Mouse (Mus musculus) erythroid progenitor cell, adult 5-6 weeks (primary cell): Measurements from ENCODE around the gene Plgrkt. TPM values are rescaled to one million over a fixed set of nuclear protein-coding genes. Genes with fewer than 3 reads are reported as not detected.

Source experiments
- ATAC-seq: replicated peaks from 2 replicates; pipeline ENCODE4 v1.8.0; 2016; ENCODE audit warnings: moderate number of reproducible peaks, mild to moderate bottlenecking, moderate TSS enrichment, inconsistent platforms; ENCODE audit not compliant: poor library complexity, low FRiP score, severe bottlenecking
- total RNA-seq, 2 experiments: library from RNA; stranded (forward) in 1 of 2; stranded (reverse) in 1 of 2; fragments of 150-400 nt in 1 of 2; fragments of 186-747, 209-891 nt in 1 of 2; gene quantifications; 2 replicates each; pipeline versions ENCODE4 v1.2.3 to v1.2.4; 2015 to 2017; ENCODE audit warnings: low replicate concordance in 2 of 2

Plgrkt gene
- total RNA-seq, 2 experiments from 2014 or later, result 6.6 to 41.9 TPM

- peak; percentile 100 for ATAC-seq
Measured at GRCm38 (mm10) chr19:29361468-29362130, 5.6 kb downstream of the Plgrkt start.

- ATAC-seq, result no peak
Measured at GRCm38 (mm10) chr19:29360251-29360650, 6.9 kb downstream of the Plgrkt start.

- no peak for ATAC-seq
Measured at GRCm38 (mm10) chr19:29356281-29356680, 10.9 kb downstream of the Plgrkt start.

GRCm38 (mm10) chr19:29354895-29355877 lies 12.0 kb downstream of the Plgrkt start:
- ATAC-seq, result peak; percentile 93

- ATAC-seq, result no peak
Measured at GRCm38 (mm10) chr19:29350991-29351390, 16.2 kb downstream of the Plgrkt start.

- no peak for ATAC-seq
Measured at GRCm38 (mm10) chr19:29345636-29346035, 21.6 kb downstream of the Plgrkt start.

- no peak for ATAC-seq
Measured at GRCm38 (mm10) chr19:29344868-29345267, 22.3 kb downstream of the Plgrkt start.

- ATAC-seq, result no peak
Measured at GRCm38 (mm10) chr19:29342281-29342680, 24.9 kb downstream of the Plgrkt start.

- ATAC-seq, result no peak
Measured at GRCm38 (mm10) chr19:29341029-29341428, 26.2 kb downstream of the Plgrkt start.

- no peak for ATAC-seq
Measured at GRCm38 (mm10) chr19:29336624-29337023, 30.6 kb downstream of the Plgrkt start.

GRCm38 (mm10) chr19:29334068-29334745 lies 33.0 kb downstream of the Plgrkt start, which contains the start of gene Rln1:
Gene Rln1, minus strand, starts transcription at chr19:29334670.
- no peak for ATAC-seq

GRCm38 (mm10) chr19:29326822-29327552 lies 40.2 kb downstream of the Plgrkt start:
- ATAC-seq, result no peak

GRCm38 (mm10) chr19:29326396-29326795 lies 40.8 kb downstream of the Plgrkt start:
- ATAC-seq, result no peak

- ATAC-seq, result no peak
Measured at GRCm38 (mm10) chr19:29325852-29326180, 41.4 kb downstream of the Plgrkt start.

GRCm38 (mm10) chr19:29325053-29325851 lies 41.9 kb downstream of the Plgrkt start, which contains the start of gene Insl6:
Gene Insl6, minus strand, starts transcription at chr19:29325356.
- ATAC-seq, result peak; percentile 89

- ATAC-seq, result peak; percentile 64
Measured at GRCm38 (mm10) chr19:29323416-29324049, 43.7 kb downstream of the Plgrkt start.

- no peak for ATAC-seq
Measured at GRCm38 (mm10) chr19:29312661-29313060, 54.5 kb downstream of the Plgrkt start.

GRCm38 (mm10) chr19:29311791-29312190 lies 55.4 kb downstream of the Plgrkt start:
- ATAC-seq, result no peak
